Mouse (Mus musculus): ENCODE measurements around the gene Gm27021. TPM values are rescaled to one million over a fixed set of nuclear protein-coding genes. Genes with fewer than 3 reads are reported as not detected.

Gene Gm27021
- polyA plus RNA-seq, 1 experiment, result not detected

DNA sequence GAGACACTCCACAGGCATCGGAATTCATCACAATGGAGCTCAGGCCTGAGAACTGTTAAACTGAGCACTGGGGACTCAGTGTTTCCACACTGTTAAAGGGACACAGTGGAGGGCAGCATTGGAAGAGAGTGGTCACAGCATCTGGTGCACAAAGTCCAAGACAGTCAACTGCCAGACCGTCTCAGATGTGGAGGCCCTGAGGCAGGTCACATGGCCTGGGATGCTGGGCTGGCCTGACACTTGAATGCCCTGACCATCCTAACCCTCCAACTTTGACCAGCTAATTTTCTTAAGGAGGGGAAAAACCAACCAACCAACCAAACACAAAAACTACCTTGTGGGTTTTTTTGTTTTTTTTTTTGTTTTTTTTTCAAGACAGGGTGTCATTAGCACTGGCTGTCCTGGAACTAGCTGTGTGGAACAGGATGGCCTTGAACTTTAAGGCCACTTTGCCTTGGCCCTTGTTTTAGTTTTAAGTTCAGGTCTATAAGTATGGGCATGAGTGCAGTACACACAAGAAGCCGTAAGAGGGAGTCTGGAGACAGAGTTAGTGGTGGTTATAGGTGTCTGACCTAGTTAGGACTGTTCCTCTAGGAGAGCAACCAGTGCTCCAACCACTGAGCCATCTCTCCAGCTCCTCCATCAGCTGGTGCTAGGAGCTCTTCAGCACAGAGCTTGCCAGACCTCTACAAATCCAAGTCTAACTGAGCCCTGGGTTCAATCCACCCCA is 2.0 kb downstream of the Gm27021 start:
- peak overlapping the region; percentile 22 for H3K4me3 ChIP-seq (ENCODE audit: low read depth, low read length)
- peak overlapping the region; percentile 92 for H3K27ac ChIP-seq (ENCODE audit: insufficient read depth, low read length)
- no peaks in the 10 kb centered on the region for H3K27me3 ChIP-seq (ENCODE audit: control insufficient read depth, insufficient read depth, low read length, poor library complexity, severe bottlenecking)
- peaks cover 6% of the 10 kb centered on the region for H3K4me1 ChIP-seq (ENCODE audit: control insufficient read depth, insufficient read depth, low read length)
- peaks cover 34% of the 10 kb centered on the region for H3K36me3 ChIP-seq (ENCODE audit: control insufficient read depth, insufficient read depth, low read length, poor library complexity, severe bottlenecking)
- no peak for TF ChIP-seq CTCF (IDR thresholded peaks at IDR 0.05; ENCODE audit: low read depth, low read length)
- TF ChIP-seq EP300 (IDR thresholded peaks at IDR 0.05; ENCODE audit: insufficient read depth, low read depth, low read length), result no peak
- no peak for TF ChIP-seq POLR2A (IDR thresholded peaks at IDR 0.05; ENCODE audit: insufficient read depth, low read length)
- peak overlapping the region; percentile 90 for H3K9ac ChIP-seq (ENCODE audit: low read depth, poor library complexity, severe bottlenecking)
- no peaks in the 10 kb centered on the region for H3K9me3 ChIP-seq (replicated peaks; ENCODE audit: control insufficient read depth, insufficient read depth, low read length, poor library complexity, severe bottlenecking)

DNA sequence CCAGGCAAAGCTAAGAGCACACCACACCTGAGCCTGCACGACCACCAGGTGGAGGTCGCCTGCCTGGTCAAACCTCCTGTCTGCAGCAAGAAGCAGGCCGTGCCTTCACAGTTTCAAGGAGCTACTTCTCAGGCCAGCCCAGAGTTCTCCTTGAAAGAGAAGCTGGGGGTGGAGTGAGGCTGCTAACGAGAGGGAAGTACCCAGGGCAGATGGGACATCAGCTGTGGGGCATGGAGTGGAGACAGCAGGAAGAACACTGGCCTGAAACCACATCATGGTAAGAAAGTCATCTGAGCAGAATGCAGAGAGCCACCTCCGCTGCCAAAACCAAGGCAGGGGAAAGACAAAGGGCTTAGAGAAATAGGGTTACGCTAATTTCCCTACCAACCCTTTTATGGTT is 3.3 kb downstream of the Gm27021 start:
- Histone ChIP-seq H3K36me3 (ENCODE audit: control insufficient read depth, insufficient read depth, low read length, poor library complexity, severe bottlenecking) (peaks cover 32% of the 10 kb centered on the region), H3K4me1 (ENCODE audit: control insufficient read depth, insufficient read depth, low read length) (peaks cover 2% of the 10 kb centered on the region), H3K9ac (ENCODE audit: low read depth, poor library complexity, severe bottlenecking) (no peak overlapping the region), H3K27ac (ENCODE audit: insufficient read depth, low read length) (no peak overlapping the region), H3K9me3 (replicated peaks; ENCODE audit: control insufficient read depth, insufficient read depth, low read length, poor library complexity, severe bottlenecking) (no peaks in the 10 kb centered on the region), H3K27me3 (ENCODE audit: control insufficient read depth, insufficient read depth, low read length, poor library complexity, severe bottlenecking) (no peaks in the 10 kb centered on the region), H3K4me3 (ENCODE audit: low read depth, low read length) (no peak overlapping the region)
- TF ChIP-seq EP300 (IDR thresholded peaks at IDR 0.05; ENCODE audit: insufficient read depth, low read depth, low read length) (no peak), CTCF (IDR thresholded peaks at IDR 0.05; ENCODE audit: low read depth, low read length) (peak; percentile 10)

DNA sequence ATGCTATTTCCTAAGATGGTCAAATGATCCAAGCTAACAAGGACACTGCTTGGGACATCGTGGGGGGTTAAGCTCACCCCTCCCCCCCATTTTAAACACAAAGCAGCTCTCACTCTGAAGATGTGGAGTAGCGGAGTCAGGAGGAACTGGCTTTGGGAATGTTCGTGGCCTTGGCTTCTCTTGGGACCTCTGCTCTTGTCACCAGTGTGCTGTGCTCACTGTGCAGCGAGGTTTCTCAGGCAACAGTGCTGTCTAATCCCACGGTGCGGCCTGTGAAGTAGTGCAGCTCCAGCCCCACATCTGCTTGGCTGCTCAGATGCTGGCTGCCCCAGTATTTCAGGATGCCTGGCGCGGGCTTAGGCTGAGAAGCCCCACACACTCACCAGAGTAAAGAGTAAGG is 10.5 kb downstream of the Gm27021 start:
- Histone ChIP-seq H3K27me3 (ENCODE audit: control insufficient read depth, insufficient read depth, low read length, poor library complexity, severe bottlenecking) (no peaks in the 10 kb centered on the region), H3K36me3 (ENCODE audit: control insufficient read depth, insufficient read depth, low read length, poor library complexity, severe bottlenecking) (peaks cover 72% of the 10 kb centered on the region), H3K27ac (ENCODE audit: insufficient read depth, low read length) (no peak overlapping the region), H3K9me3 (replicated peaks; ENCODE audit: control insufficient read depth, insufficient read depth, low read length, poor library complexity, severe bottlenecking) (no peaks in the 10 kb centered on the region), H3K4me3 (ENCODE audit: low read depth, low read length) (no peak overlapping the region), H3K4me1 (ENCODE audit: control insufficient read depth, insufficient read depth, low read length) (peaks cover 2% of the 10 kb centered on the region), H3K9ac (ENCODE audit: low read depth, poor library complexity, severe bottlenecking) (no peak overlapping the region)
- no peak for TF ChIP-seq CTCF (IDR thresholded peaks at IDR 0.05; ENCODE audit: low read depth, low read length)
- TF ChIP-seq POLR2A (IDR thresholded peaks at IDR 0.05; ENCODE audit: insufficient read depth, low read length), result no peak
- no peak for TF ChIP-seq EP300 (IDR thresholded peaks at IDR 0.05; ENCODE audit: insufficient read depth, low read depth, low read length)

- H3K4me3 ChIP-seq (ENCODE audit: low read depth, low read length), result no peak overlapping the region
- no peak for TF ChIP-seq POLR2A (IDR thresholded peaks at IDR 0.05; ENCODE audit: insufficient read depth, low read length)
- no peak for TF ChIP-seq CTCF (IDR thresholded peaks at IDR 0.05; ENCODE audit: low read depth, low read length)
- no peak for TF ChIP-seq EP300 (IDR thresholded peaks at IDR 0.05; ENCODE audit: insufficient read depth, low read depth, low read length)
- no peak overlapping the region for H3K9ac ChIP-seq (ENCODE audit: low read depth, poor library complexity, severe bottlenecking)
- H3K9me3 ChIP-seq (replicated peaks; ENCODE audit: control insufficient read depth, insufficient read depth, low read length, poor library complexity, severe bottlenecking), result no peaks in the 10 kb centered on the region
- peaks cover 2% of the 10 kb centered on the region for H3K4me1 ChIP-seq (ENCODE audit: control insufficient read depth, insufficient read depth, low read length)
- no peak overlapping the region for H3K27ac ChIP-seq (ENCODE audit: insufficient read depth, low read length)
- H3K36me3 ChIP-seq (ENCODE audit: control insufficient read depth, insufficient read depth, low read length, poor library complexity, severe bottlenecking), result peaks cover 72% of the 10 kb centered on the region
- no peaks in the 10 kb centered on the region for H3K27me3 ChIP-seq (ENCODE audit: control insufficient read depth, insufficient read depth, low read length, poor library complexity, severe bottlenecking)
Measured at GRCm38 (mm10) chr8:120656322-120657052, 11.4 kb downstream of the Gm27021 start.

DNA sequence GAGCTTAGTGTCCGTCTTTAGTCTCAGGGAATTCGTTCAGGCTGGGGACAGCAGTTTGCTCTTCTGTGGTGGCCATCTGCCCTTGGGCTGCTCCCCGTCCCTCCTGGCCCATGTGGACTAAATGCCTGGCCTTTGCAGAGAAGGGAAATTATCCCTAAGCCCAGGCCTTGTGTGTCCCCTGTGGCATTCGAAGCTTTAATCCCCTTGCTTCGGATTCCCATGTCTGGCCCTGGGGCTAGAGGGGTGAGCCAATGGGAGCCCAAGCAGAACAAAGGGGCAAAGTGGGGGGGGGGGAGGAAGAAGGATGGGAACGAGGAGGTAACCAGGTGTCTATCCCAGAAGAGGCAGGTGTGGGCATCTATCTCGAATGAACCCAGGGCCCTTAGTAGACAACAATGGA is 20.3 kb downstream of the Gm27021 start, which contains the start of gene 1190005I06Rik:
Gene 1190005I06Rik (minus strand): TSS at position 101 of the 400 bp plus-strand sequence.
- no peak within 1 kb of the TSS for H3K9ac ChIP-seq (ENCODE audit: low read depth, poor library complexity, severe bottlenecking)
- no peak within 1 kb of the TSS for H3K4me3 ChIP-seq (ENCODE audit: low read depth, low read length)
- no peaks in the 10 kb centered on the region for H3K36me3 ChIP-seq (ENCODE audit: control insufficient read depth, insufficient read depth, low read length, poor library complexity, severe bottlenecking)
- H3K27me3 ChIP-seq (ENCODE audit: control insufficient read depth, insufficient read depth, low read length, poor library complexity, severe bottlenecking), result no peaks in the 10 kb centered on the region
- H3K9me3 ChIP-seq (replicated peaks; ENCODE audit: control insufficient read depth, insufficient read depth, low read length, poor library complexity, severe bottlenecking), result no peaks in the 10 kb centered on the region
- H3K4me1 ChIP-seq (ENCODE audit: control insufficient read depth, insufficient read depth, low read length), result no peaks in the 10 kb centered on the region
- no peak within 1 kb of the TSS for H3K27ac ChIP-seq (ENCODE audit: insufficient read depth, low read length)
- TF ChIP-seq CTCF (IDR thresholded peaks at IDR 0.05; ENCODE audit: low read depth, low read length), result no peak

GRCm38 (mm10) chr8:120644663-120645062 is 23.2 kb downstream of the Gm27021 start:
- H3K4me1 ChIP-seq (ENCODE audit: control insufficient read depth, insufficient read depth, low read length), result no peaks in the 10 kb centered on the region
- no peak overlapping the region for H3K4me3 ChIP-seq (ENCODE audit: low read depth, low read length)
- no peaks in the 10 kb centered on the region for H3K9me3 ChIP-seq (replicated peaks; ENCODE audit: control insufficient read depth, insufficient read depth, low read length, poor library complexity, severe bottlenecking)
- TF ChIP-seq POLR2A (IDR thresholded peaks at IDR 0.05; ENCODE audit: insufficient read depth, low read length) (no peak), EP300 (IDR thresholded peaks at IDR 0.05; ENCODE audit: insufficient read depth, low read depth, low read length) (no peak), CTCF (IDR thresholded peaks at IDR 0.05; ENCODE audit: low read depth, low read length) (no peak)
- no peaks in the 10 kb centered on the region for H3K27me3 ChIP-seq (ENCODE audit: control insufficient read depth, insufficient read depth, low read length, poor library complexity, severe bottlenecking)
- H3K27ac ChIP-seq (ENCODE audit: insufficient read depth, low read length), result no peak overlapping the region
- H3K36me3 ChIP-seq (ENCODE audit: control insufficient read depth, insufficient read depth, low read length, poor library complexity, severe bottlenecking), result no peaks in the 10 kb centered on the region
- H3K9ac ChIP-seq (ENCODE audit: low read depth, poor library complexity, severe bottlenecking), result no peak overlapping the region
